Mouse (Mus musculus) lung, embryonic 15.5 days (tissue): ENCODE data around the gene Psmc1. TPM values are rescaled to one million over a fixed set of nuclear protein-coding genes. Genes with fewer than 3 reads are reported as not detected.

Experiments
- ATAC-seq: fragments of 200-750 bp; cut with Nextera tagmentation; 2 replicates; pipeline ENCODE4 v1.8.0; 2017; ENCODE audit warnings: moderate number of reproducible peaks, borderline replicate concordance; ENCODE audit not compliant: low FRiP score, low TSS enrichment; ENCODE audit errors: extremely low read depth
- H3K27ac ChIP-seq: fragments of 300-500 bp; sonication (generic); 2 replicates; pipeline ENCODE4 v1.5.1; 2015; ENCODE audit warnings: moderate library complexity, mild to moderate bottlenecking, inconsistent platforms
- H3K27me3 ChIP-seq: fragments of 300-500 bp; sonication (generic); 2 replicates; pipeline ENCODE4 v1.6.1; 2015; ENCODE audit warnings: inconsistent platforms
- H3K36me3 ChIP-seq: fragments of 300-500 bp; sonication (generic); 2 replicates; pipeline ENCODE4 v1.6.1; 2015; ENCODE audit warnings: inconsistent platforms
- H3K4me1 ChIP-seq: fragments of 300-500 bp; sonication (generic); 2 replicates; pipeline ENCODE4 v1.6.1; 2015; ENCODE audit warnings: inconsistent platforms
- H3K4me2 ChIP-seq: fragments of 300-500 bp; sonication (generic); 2 replicates; pipeline ENCODE4 v1.6.1; 2015; ENCODE audit warnings: inconsistent platforms, mild to moderate bottlenecking, moderate library complexity
- H3K4me3 ChIP-seq: fragments of 300-500 bp; sonication (generic); 2 replicates; pipeline ENCODE4 v1.5.1; 2015; ENCODE audit warnings: mild to moderate bottlenecking, inconsistent platforms
- H3K9ac ChIP-seq: fragments of 300-500 bp; sonication (generic); 2 replicates; pipeline ENCODE4 v1.6.1; 2015; ENCODE audit warnings: inconsistent platforms
- H3K9me3 ChIP-seq: fragments of 300-500 bp; sonication (generic); 2 replicates; pipeline ENCODE4 v1.6.1; 2016; ENCODE audit warnings: inconsistent platforms
- WGBS: fragments of 180-500 bp; shearing (Covaris S2); methylation state at CpG from one replicate; pipeline ENCODE4 v1.1.7; 2015; 5-methylcytosine and 5-hydroxymethylcytosine counted together
- polyA plus RNA-seq: library from polyadenylated mRNA; unstranded; fragments of >200 nt; fragmentation: Nextera tagmentation; extraction: Ambion mirVana; gene quantifications from 2 replicates; pipeline ENCODE4 v1.2.1, GENCODE M21; 2015

Gene Psmc1
- polyA plus RNA-seq, 1 experiment from 2014 or later, result 294 TPM

DNA sequence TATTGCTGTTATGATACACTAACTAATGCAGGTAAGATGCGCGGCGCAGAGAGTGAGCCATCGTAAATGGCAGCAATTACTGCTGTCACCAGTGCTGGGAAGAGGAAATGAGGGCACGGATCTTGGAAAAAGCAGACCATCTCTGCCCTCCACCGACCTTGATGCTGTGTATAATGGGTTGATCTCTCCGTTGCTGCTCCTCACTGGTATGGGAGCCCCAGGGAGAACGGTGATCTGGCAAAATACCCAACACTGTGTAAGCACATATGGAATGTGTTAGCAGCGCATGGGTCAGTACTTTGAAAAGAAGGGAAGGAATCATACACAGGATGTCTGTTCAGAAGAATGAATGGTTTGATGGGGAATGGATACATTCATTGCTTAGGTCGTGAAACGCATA, 16.9 kb upstream of the Psmc1 start:
- ATAC-seq, result no peak
- Histone ChIP-seq H3K27ac (no peak overlapping the region), H3K4me1 (no peaks in the 10 kb centered on the region), H3K4me3 (no peak overlapping the region), H3K9me3 (no peaks in the 10 kb centered on the region), H3K9ac (no peak overlapping the region), H3K27me3 (no peaks in the 10 kb centered on the region), H3K4me2 (no peak overlapping the region), H3K36me3 (no peaks in the 10 kb centered on the region)
- WGBS, result 72% methylated on average over 11 of the region's 11 CpGs

DNA sequence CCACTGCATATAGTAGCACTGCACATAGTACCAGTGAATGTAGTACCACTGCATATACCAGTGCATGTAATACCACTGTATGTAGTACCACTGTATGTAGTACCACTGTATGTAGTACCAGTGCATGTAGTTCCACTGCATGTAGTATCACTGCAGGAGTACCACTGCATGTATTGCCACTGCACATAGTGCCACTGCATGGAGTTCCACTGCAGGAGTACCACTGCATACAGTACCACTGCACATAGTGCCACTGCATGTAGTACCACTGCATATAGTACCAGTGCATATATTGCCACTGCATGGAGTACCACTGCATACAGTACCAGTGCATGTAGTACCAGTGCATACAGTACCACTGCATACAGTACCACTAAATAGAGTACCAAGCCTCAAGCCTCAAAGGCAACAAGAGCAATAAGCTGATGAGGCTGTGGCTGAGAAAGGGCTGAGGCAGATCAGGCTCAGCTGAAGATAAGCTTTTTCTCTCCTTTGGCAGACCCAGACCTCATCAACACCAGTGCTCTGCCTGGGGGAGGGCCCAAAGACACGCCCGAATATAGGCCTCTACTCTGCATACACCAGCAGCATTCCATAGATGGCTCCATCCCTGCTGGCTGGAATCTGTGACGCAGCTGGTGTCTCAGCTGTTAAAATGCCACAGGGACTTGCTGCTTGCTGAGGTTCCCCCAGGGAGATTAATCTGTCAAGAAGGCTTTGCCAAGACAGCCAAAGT, 9.8 kb upstream of the Psmc1 start:
- WGBS, result 46% methylated on average over 3 of the region's 3 CpGs

GRCm38 (mm10) chr12:100100707-100101030, 9.3 kb upstream of the Psmc1 start:
- Histone ChIP-seq H3K27me3 (no peaks in the 10 kb centered on the region), H3K4me2 (no peak overlapping the region), H3K4me3 (no peak overlapping the region), H3K9me3 (no peaks in the 10 kb centered on the region), H3K9ac (no peak overlapping the region), H3K27ac (no peak overlapping the region), H3K36me3 (no peaks in the 10 kb centered on the region), H3K4me1 (peaks cover under 1% of the 10 kb centered on the region; the same call in 1 of the 2 replicates)
- WGBS, result 65% methylated on average over 3 of the region's 3 CpGs
- ATAC-seq, result no peak

More for the DNA sequence above, 9.8 kb upstream of the Psmc1 start:
- Histone ChIP-seq H3K27me3 (no peaks in the 10 kb centered on the region), H3K4me1 (no peaks in the 10 kb centered on the region), H3K27ac (no peak overlapping the region), H3K36me3 (no peaks in the 10 kb centered on the region), H3K4me2 (no peak overlapping the region), H3K9me3 (no peaks in the 10 kb centered on the region), H3K9ac (no peak overlapping the region), H3K4me3 (no peak overlapping the region)
- ATAC-seq, result peak; percentile 50; the same call in 1 of the 2 replicates

GRCm38 (mm10) chr12:100101651-100102050, 8.3 kb upstream of the Psmc1 start:
- Histone ChIP-seq H3K27me3 (no peaks in the 10 kb centered on the region), H3K4me1 (peaks cover 7% of the 10 kb centered on the region), H3K27ac (no peak overlapping the region), H3K4me3 (no peak overlapping the region), H3K36me3 (no peaks in the 10 kb centered on the region), H3K9ac (no peak overlapping the region), H3K4me2 (no peak overlapping the region), H3K9me3 (no peaks in the 10 kb centered on the region)
- 59% methylated on average over 3 of the region's 3 CpGs for WGBS
- ATAC-seq, result no peak

DNA sequence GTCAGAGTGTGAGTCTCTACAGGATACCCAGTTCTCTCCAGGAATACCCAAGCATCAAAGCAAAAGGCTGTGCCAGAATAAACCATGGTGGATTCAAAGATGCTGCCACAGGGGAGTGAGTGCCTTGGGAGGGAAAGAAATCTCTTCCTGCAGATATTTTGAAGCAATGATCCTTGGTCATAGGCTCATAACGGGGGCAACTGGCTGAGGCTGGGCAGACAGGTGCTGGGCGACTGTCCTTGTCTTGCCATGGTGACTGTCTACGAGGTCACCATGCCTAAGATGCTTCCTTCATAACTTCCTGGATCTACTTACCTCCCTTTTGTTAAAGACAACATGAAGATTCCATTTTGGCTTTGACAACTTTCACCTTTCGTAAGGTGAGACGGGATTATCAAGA, 5.4 kb upstream of the Psmc1 start:
- Histone ChIP-seq H3K27ac (no peak overlapping the region), H3K36me3 (no peaks in the 10 kb centered on the region), H3K4me3 (no peak overlapping the region), H3K4me1 (peaks cover 9% of the 10 kb centered on the region), H3K4me2 (no peak overlapping the region), H3K27me3 (no peaks in the 10 kb centered on the region), H3K9ac (no peak overlapping the region), H3K9me3 (no peaks in the 10 kb centered on the region)
- no peak for ATAC-seq
- 81% methylated on average over 5 of the region's 5 CpGs for WGBS

- no peaks in the 10 kb centered on the region for H3K27me3 ChIP-seq
- peak; percentile 35; the same call in 1 of the 2 replicates for ATAC-seq
- no peaks in the 10 kb centered on the region for H3K36me3 ChIP-seq
- H3K4me2 ChIP-seq, result no peak overlapping the region
- peaks cover 19% of the 10 kb centered on the region for H3K4me1 ChIP-seq
- H3K4me3 ChIP-seq, result no peak overlapping the region
- H3K9ac ChIP-seq, result no peak overlapping the region
- no peak overlapping the region for H3K27ac ChIP-seq
- 10% methylated on average over 20 of the region's 20 CpGs for WGBS
- no peaks in the 10 kb centered on the region for H3K9me3 ChIP-seq
Observed at GRCm38 (mm10) chr12:100106275-100106895, 3.6 kb upstream of the Psmc1 start.

DNA sequence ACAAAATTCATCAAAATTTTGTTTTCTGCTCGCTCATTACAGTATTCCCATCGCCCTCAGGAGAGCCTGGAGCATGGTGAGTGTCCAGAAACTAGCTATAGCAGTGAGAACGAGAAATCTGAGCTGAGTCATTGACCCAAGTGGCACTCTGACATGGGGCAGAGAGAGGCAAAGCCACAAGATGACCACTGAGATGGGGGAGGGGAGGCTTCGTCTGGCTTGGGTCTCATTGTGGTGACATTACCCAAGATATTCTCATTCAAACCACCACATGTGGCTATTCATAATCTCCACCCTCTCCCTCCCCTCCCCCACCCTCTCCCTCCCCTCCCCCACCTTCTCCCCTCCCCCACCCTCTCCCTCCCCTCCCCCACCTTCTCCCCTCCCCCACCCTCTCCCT, 2.5 kb upstream of the Psmc1 start:
- Histone ChIP-seq H3K27me3 (no peaks in the 10 kb centered on the region), H3K4me3 (no peak overlapping the region), H3K27ac (no peak overlapping the region), H3K4me1 (peaks cover 24% of the 10 kb centered on the region), H3K4me2 (no peak overlapping the region), H3K9me3 (no peaks in the 10 kb centered on the region), H3K36me3 (0 out of 2 replicates have a peak, but pooled peaks cover 4% of the 10 kb centered on the region), H3K9ac (no peak overlapping the region)
- WGBS, result 45% methylated on average over 4 of the region's 4 CpGs
- ATAC-seq, result no peak

DNA sequence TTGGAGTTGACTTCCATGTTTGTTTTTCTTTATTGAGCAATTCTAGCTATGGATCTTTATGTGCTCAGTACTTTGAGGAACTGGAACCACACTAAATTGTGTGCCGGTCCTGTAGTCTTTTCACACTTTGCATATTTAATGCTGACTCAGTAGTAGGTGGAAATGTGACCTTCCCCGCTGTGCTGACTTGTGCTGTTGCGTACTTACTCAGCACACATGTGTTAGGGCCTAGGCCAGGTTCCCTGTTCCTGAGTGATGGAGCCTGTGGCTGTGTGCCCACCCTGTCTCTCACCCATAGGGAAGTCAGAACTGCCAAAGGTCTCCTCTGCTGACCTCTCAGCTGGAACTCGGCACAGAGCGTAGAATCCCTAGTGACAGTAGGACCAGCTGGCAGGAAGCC, 6.0 kb downstream of the Psmc1 start:
- ATAC-seq, result no peak
- no peak overlapping the region for H3K4me3 ChIP-seq
- WGBS, result 83% methylated on average over 5 of the region's 5 CpGs

DNA sequence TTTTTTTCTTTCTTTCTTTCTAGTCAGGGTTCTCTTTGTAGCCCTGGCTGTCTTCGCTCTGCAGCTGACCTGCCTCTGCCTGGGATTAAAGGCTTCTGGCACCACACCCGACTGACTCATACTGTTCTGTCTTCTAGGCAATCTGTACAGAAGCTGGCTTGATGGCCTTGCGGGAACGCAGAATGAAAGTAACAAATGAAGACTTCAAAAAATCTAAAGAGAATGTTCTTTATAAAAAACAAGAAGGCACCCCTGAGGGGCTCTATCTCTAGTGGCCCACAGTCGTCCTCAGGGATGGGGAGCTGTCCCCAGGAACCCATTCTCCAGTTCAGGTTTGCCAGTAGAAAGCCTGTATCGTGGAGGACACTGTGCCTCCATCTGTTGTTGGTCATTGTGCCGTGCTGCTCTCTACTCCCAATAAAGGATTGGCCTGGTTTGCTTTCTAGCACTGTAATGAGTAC, 13.0 kb downstream of the Psmc1 start:
- no peak overlapping the region for H3K4me2 ChIP-seq
- no peaks in the 10 kb centered on the region for H3K27me3 ChIP-seq
- H3K4me3 ChIP-seq, result no peak overlapping the region
- H3K36me3 ChIP-seq, result peaks cover 86% of the 10 kb centered on the region
- peaks cover 8% of the 10 kb centered on the region; the same call in 1 of the 2 replicates for H3K4me1 ChIP-seq
- no peak for ATAC-seq
- H3K9ac ChIP-seq, result no peak overlapping the region
- no peak overlapping the region for H3K27ac ChIP-seq
- 80% methylated on average over 7 of the region's 7 CpGs for WGBS
- no peaks in the 10 kb centered on the region for H3K9me3 ChIP-seq

More for the DNA sequence above, 6.0 kb downstream of the Psmc1 start:
- Histone ChIP-seq H3K27me3 (no peaks in the 10 kb centered on the region), H3K4me2 (no peak overlapping the region), H3K9me3 (no peaks in the 10 kb centered on the region), H3K9ac (no peak overlapping the region), H3K36me3 (peaks cover 83% of the 10 kb centered on the region), H3K27ac (no peak overlapping the region), H3K4me1 (peaks cover 10% of the 10 kb centered on the region)

DNA sequence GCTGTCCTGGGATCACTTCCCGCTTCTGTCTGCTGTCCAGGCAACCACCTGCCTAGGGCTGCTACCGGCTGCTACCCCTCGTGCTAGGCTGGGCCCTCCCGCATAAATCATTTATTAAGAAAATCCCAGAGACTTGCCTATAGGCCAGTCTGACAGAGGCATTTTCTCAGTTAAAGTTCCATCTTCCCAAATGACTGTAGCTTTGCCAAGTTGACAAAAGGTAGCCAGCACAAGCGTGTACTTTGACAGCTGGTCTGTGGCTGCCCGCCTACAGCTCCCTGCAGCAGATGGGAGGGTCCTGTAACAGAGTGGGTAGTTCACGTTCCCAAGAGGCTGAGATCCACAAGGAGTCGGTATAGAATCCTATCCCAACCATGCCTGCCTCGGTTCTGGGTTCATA, 13.5 kb downstream of the Psmc1 start:
- Histone ChIP-seq H3K4me1 (peaks cover 13% of the 10 kb centered on the region), H3K9me3 (no peaks in the 10 kb centered on the region), H3K4me3 (no peak overlapping the region), H3K36me3 (peaks cover 80% of the 10 kb centered on the region), H3K27ac (no peak overlapping the region), H3K27me3 (no peaks in the 10 kb centered on the region), H3K9ac (no peak overlapping the region), H3K4me2 (no peak overlapping the region)
- WGBS, result 83% methylated on average over 9 of the region's 9 CpGs
- no peak for ATAC-seq

DNA sequence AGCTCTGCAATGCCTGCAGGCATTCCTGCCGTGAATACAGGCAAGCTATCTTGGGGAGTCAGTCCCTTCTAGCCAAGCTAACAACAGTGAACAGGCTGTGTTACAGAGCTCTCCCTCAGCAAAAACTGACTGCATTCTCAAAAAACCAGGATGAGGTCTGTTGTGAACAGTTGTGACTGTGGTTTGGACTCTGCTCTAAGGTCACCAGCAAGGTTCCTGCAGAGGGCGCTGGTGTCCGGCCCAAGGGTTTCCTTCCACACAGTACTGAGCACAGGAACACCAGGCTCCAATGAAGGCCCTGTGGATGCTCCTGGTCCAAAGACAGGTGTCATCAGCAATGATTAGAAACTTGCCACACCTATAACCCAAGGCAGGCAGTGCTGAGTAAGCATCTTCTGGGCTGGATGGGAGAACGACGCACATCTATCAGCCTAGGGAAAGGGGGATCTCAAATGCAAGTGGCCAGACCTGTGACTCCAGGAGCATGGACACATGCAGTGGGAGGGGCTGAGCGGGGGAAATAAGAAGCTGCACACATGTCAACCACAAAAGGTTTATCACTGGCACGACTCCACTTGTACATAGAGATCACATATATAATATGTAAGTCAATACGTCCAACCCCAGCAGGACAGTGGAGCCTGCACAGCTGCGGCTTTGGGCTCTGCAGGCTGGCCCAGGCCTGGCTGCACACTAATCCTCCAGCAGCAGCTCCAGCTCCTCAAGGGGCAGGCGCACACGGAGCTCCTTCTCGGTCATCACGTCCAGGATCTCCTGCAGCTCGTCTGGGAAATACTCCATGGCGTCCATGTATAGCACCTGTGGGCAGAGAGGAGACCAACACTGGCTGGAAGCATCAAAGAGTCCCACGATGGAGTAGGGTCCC, 15.2 kb downstream of the Psmc1 start:
- peaks cover 18% of the 10 kb centered on the region for H3K4me1 ChIP-seq
- H3K4me2 ChIP-seq, result no peak overlapping the region
- no peak overlapping the region for H3K4me3 ChIP-seq
- no peaks in the 10 kb centered on the region for H3K9me3 ChIP-seq
- 81% methylated on average over 16 of the region's 16 CpGs for WGBS
- H3K36me3 ChIP-seq, result peaks cover 73% of the 10 kb centered on the region
- ATAC-seq, result no peak
- no peaks in the 10 kb centered on the region for H3K27me3 ChIP-seq
- H3K9ac ChIP-seq, result no peak overlapping the region
- H3K27ac ChIP-seq, result no peak overlapping the region
